Mouse (Mus musculus) midbrain, embryonic 11.5 days (tissue): Measurements from ENCODE around the gene Slit1. TPM values are rescaled to one million over a fixed set of nuclear protein-coding genes. Genes with fewer than 3 reads are reported as not detected.

Source experiments
- ATAC-seq: fragments of 200-750 bp; cut with Nextera tagmentation; 2 replicates; pipeline ENCODE4 v1.8.0; 2017; ENCODE audit warnings: moderate TSS enrichment, moderate library complexity; ENCODE audit not compliant: low FRiP score
- DNase-seq: peaks from one replicate; pipeline ENCODE4 v3.0.0; 2015; ENCODE audit warnings: low spot score; ENCODE audit errors: missing footprints
- H3K27ac ChIP-seq: fragments of 300-500 bp; sonication (generic); 2 replicates; pipeline ENCODE4 v1.5.1; 2014; ENCODE audit warnings: low read depth, low read length
- H3K27me3 ChIP-seq: fragments of 300-500 bp; sonication (generic); 2 replicates; pipeline ENCODE4 v1.6.1; 2014; ENCODE audit warnings: mild to moderate bottlenecking, low read length, moderate library complexity, mixed read lengths; ENCODE audit not compliant: control insufficient read depth, insufficient read depth
- H3K36me3 ChIP-seq: fragments of 300-500 bp; sonication (generic); 2 replicates; pipeline ENCODE4 v1.6.1; 2014; ENCODE audit warnings: mild to moderate bottlenecking, low read length, moderate library complexity, mixed read lengths; ENCODE audit not compliant: control insufficient read depth, insufficient read depth
- H3K4me1 ChIP-seq: fragments of 300-500 bp; sonication (generic); 2 replicates; pipeline ENCODE4 v1.6.1; 2014; ENCODE audit warnings: low read length; ENCODE audit not compliant: control insufficient read depth, insufficient read depth
- H3K4me2 ChIP-seq: fragments of 300-500 bp; sonication (generic); 2 replicates; pipeline ENCODE4 v1.6.1; 2014; ENCODE audit warnings: mild to moderate bottlenecking, moderate library complexity
- H3K4me3 ChIP-seq: fragments of 300-500 bp; sonication (generic); 2 replicates; pipeline ENCODE4 v1.5.1; 2014; ENCODE audit warnings: low read depth, low read length
- H3K9ac ChIP-seq: fragments of 300-500 bp; sonication (generic); 2 replicates; pipeline ENCODE4 v1.6.1; 2014; ENCODE audit warnings: low read length
- H3K9me3 ChIP-seq: fragments of 300-500 bp; sonication (generic); 2 replicates; pipeline ENCODE4 v1.6.1; 2016; ENCODE audit warnings: low read length; ENCODE audit not compliant: control insufficient read depth
- WGBS: fragments of 180-500 bp; shearing (Covaris S2); extraction: QIAGEN DNeasy Blood & Tissue Kit; methylation state at CpG from one replicate; pipeline ENCODE4 v1.1.7; 2014; 5-methylcytosine and 5-hydroxymethylcytosine counted together
- polyA plus RNA-seq: library from polyadenylated mRNA; unstranded; fragments of >200 nt; fragmentation: Nextera tagmentation; extraction: Ambion mirVana; gene quantifications from 2 replicates; pipeline ENCODE4 v1.2.1, GENCODE M21; 2014

Slit1 gene
- polyA plus RNA-seq, 1 experiment from 2014 or later, result 10.2 TPM

- H3K36me3 ChIP-seq, result no peaks in the 10 kb centered on the region
- H3K27ac ChIP-seq, result no peak overlapping the region
- H3K4me3 ChIP-seq, result no peak overlapping the region
- H3K9me3 ChIP-seq, result no peaks in the 10 kb centered on the region
- no peaks in the 10 kb centered on the region; the same call in none of the 2 replicates for H3K27me3 ChIP-seq
- ATAC-seq (peak; percentile 38; the same call in 1 of the 2 replicates), DNase-seq (peak; percentile 97)
- no peak overlapping the region for H3K4me2 ChIP-seq
- peaks cover 12% of the 10 kb centered on the region for H3K4me1 ChIP-seq
- 45% methylated on average over 16 of the region's 16 CpGs for WGBS
- no peak overlapping the region for H3K9ac ChIP-seq
These were observed 96.4 kb downstream of the Slit1 start for GRCm38 (mm10) chr19:41646947-41647631.

- H3K4me3 ChIP-seq, result no peak overlapping the region
- DNase-seq, result no peak
- H3K9me3 ChIP-seq, result no peaks in the 10 kb centered on the region
- no peak for ATAC-seq
- H3K4me1 ChIP-seq, result no peaks in the 10 kb centered on the region
- no peaks in the 10 kb centered on the region for H3K36me3 ChIP-seq
- WGBS, result 64% methylated on average over 11 of the region's 11 CpGs
- H3K27me3 ChIP-seq, result no peaks in the 10 kb centered on the region
- H3K4me2 ChIP-seq, result no peak overlapping the region
- H3K27ac ChIP-seq, result no peak overlapping the region
- H3K9ac ChIP-seq, result no peak overlapping the region
These were observed 100.5 kb downstream of the Slit1 start for GRCm38 (mm10) chr19:41643010-41643409.

- no peaks in the 10 kb centered on the region for H3K4me1 ChIP-seq
- H3K27me3 ChIP-seq, result no peaks in the 10 kb centered on the region
- 55% methylated on average over 6 of the region's 6 CpGs for WGBS
- no peak overlapping the region for H3K4me3 ChIP-seq
- no peaks in the 10 kb centered on the region for H3K9me3 ChIP-seq
- H3K4me2 ChIP-seq, result no peak overlapping the region
- H3K36me3 ChIP-seq, result no peaks in the 10 kb centered on the region
- DNase-seq, result no peak
- H3K9ac ChIP-seq, result no peak overlapping the region
- no peak for ATAC-seq
- no peak overlapping the region for H3K27ac ChIP-seq
These were observed 108.5 kb downstream of the Slit1 start for GRCm38 (mm10) chr19:41634999-41635398.

DNA sequence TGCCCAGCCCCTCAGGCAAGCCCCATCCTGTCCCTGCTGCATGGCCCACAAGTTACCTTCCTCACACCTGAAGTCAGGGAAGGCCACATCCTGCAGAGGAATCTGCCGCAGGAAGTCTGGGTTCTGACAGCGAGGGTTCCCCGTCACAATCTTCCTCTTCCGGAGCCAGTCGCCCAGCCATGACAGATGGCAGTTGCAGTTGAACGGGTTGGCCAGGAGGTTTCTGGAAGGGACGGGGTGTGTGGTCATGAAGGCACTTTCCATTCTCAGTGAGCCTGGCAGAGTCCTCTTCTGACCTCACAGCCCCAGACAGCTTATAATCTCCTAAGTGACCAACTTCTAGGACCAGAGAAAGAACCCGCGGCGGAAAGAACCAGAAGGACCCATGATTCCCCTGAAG, 109.4 kb downstream of the Slit1 start:
- no peak overlapping the region for H3K9ac ChIP-seq
- H3K27ac ChIP-seq, result no peak overlapping the region
- no peak overlapping the region for H3K4me2 ChIP-seq
- no peak overlapping the region for H3K4me3 ChIP-seq
- no peaks in the 10 kb centered on the region for H3K27me3 ChIP-seq
- H3K9me3 ChIP-seq, result no peaks in the 10 kb centered on the region
- 90% methylated on average over 10 of the region's 10 CpGs for WGBS
- no peaks in the 10 kb centered on the region for H3K4me1 ChIP-seq
- no peak for ATAC-seq
- DNase-seq, result no peak
- H3K36me3 ChIP-seq, result no peaks in the 10 kb centered on the region

DNA sequence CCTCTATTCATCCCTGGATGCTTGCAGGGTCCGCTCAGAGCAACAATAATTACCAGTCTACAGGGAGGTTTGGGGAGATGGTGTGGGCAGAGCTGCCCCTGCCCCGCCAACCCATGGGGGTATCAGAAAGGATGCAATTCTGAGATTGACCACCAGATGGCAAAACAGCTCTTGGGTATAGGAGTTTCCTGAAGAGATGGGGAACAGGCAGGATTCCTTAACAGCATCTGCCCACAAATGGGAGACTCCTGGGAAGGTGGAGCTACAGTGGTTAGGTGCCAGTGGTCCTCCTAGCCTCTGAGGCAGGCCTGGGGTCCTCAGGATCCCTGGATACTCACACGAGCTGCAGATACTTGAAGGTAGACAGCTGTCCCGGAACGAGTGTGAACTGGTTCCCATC, 113.9 kb downstream of the Slit1 start:
- Histone ChIP-seq H3K4me1 (peaks cover 5% of the 10 kb centered on the region; the same call in 1 of the 2 replicates), H3K4me3 (no peak overlapping the region), H3K36me3 (no peaks in the 10 kb centered on the region), H3K9ac (no peak overlapping the region), H3K4me2 (no peak overlapping the region), H3K9me3 (no peaks in the 10 kb centered on the region), H3K27me3 (no peaks in the 10 kb centered on the region), H3K27ac (no peak overlapping the region)
- 44% methylated on average over 5 of the region's 5 CpGs for WGBS
- peak; percentile 97 for DNase-seq
- ATAC-seq, result peak; percentile 70

DNA sequence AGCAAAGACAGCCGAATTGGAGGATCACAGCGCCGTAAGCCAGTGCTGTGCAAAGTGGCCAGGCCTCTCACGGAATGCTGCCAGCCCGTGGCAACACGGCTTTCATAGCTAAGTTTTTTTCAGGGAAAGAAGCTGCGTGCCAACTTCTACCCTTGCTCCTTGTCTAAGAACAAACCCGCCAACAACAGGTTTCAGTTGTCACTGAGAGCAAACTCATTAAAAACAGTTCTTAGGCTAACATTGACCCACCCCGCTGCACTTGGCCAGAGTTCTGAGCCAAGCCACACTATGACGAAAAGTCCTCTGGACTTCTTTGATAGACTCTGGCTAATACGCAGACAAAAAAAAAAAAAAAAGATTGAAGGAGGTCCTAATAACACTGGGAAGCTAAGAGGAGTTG, 114.5 kb downstream of the Slit1 start:
- Histone ChIP-seq H3K4me1 (peaks cover 5% of the 10 kb centered on the region; the same call in 1 of the 2 replicates), H3K27me3 (no peaks in the 10 kb centered on the region), H3K4me3 (no peak overlapping the region), H3K27ac (no peak overlapping the region), H3K9me3 (no peaks in the 10 kb centered on the region), H3K4me2 (no peak overlapping the region), H3K9ac (no peak overlapping the region), H3K36me3 (no peaks in the 10 kb centered on the region)
- WGBS, result 82% methylated on average over 11 of the region's 11 CpGs
- ATAC-seq (no peak), DNase-seq (no peak)

- no peak overlapping the region for H3K4me2 ChIP-seq
- no peak overlapping the region for H3K4me3 ChIP-seq
- DNase-seq, result no peak
- H3K9ac ChIP-seq, result no peak overlapping the region
- H3K36me3 ChIP-seq, result no peaks in the 10 kb centered on the region
- WGBS, result 87% methylated on average over 14 of the region's 14 CpGs
- H3K4me1 ChIP-seq, result peaks cover 13% of the 10 kb centered on the region
- no peaks in the 10 kb centered on the region for H3K27me3 ChIP-seq
- no peak overlapping the region for H3K27ac ChIP-seq
- H3K9me3 ChIP-seq, result no peaks in the 10 kb centered on the region
- no peak for ATAC-seq
These were observed 122.9 kb downstream of the Slit1 start for GRCm38 (mm10) chr19:41620366-41621092.

DNA sequence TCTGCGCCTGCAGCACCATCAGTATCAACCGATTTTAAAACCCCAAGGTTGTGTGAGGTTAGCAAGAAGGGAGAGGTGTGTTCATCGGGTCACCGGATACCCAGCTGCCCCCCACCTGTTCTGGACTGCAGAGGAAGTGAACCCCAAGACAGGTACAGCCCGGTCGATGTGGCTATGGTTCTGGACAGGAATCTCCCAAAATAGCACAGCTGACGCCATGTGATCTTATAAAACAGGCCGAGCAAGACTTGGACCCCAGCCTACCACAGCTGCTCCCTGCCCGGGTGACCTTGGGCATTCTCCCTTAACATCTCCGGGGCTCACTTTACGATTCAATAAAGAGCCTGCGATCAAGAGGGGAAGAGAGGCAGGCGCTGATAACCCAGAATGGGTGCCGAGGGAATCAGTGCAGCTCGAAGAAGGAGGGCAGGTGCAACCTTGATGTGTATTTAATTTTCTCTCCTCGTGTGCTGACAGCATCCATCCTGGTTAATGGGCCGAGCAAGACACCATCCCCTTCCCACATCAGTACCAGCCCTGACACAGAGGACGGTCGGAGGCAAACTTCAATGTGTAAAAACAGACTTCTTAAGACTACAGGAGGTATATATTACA, 124.6 kb downstream of the Slit1 start:
- Histone ChIP-seq H3K9me3 (no peaks in the 10 kb centered on the region), H3K27ac (no peak overlapping the region), H3K4me3 (no peak overlapping the region), H3K4me1 (peaks cover 18% of the 10 kb centered on the region), H3K9ac (no peak overlapping the region), H3K27me3 (peaks cover 12% of the 10 kb centered on the region), H3K4me2 (no peak overlapping the region), H3K36me3 (no peaks in the 10 kb centered on the region)
- 88% methylated on average over 19 of the region's 19 CpGs for WGBS
- DNase-seq (no peak), ATAC-seq (no peak)

- 80% methylated on average over 6 of the region's 6 CpGs for WGBS
- DNase-seq (peak; percentile 83), ATAC-seq (no peak)
- Histone ChIP-seq H3K4me1 (peaks cover 21% of the 10 kb centered on the region), H3K9ac (no peak overlapping the region), H3K9me3 (no peaks in the 10 kb centered on the region), H3K4me2 (no peak overlapping the region), H3K27me3 (peaks cover 12% of the 10 kb centered on the region), H3K4me3 (no peak overlapping the region), H3K27ac (no peak overlapping the region), H3K36me3 (no peaks in the 10 kb centered on the region)
These were observed 125.3 kb downstream of the Slit1 start for GRCm38 (mm10) chr19:41618153-41618657.
